Mouse (Mus musculus) forebrain, postnatal 0 days (tissue): ENCODE measurements around the gene Ccdc63. TPM values are rescaled to one million over a fixed set of nuclear protein-coding genes. Genes with fewer than 3 reads are reported as not detected.
"Not testable (repeated sequence)": the region's sequence is repeated elsewhere in the genome, so short reads cannot be mapped to it uniquely, and the experiment has no call there.

ENCODE experiments used
- ATAC-seq: fragments of 200-750 bp; cut with Nextera tagmentation; 2 replicates; pipeline ENCODE4 v1.8.0; 2017; ENCODE audit warnings: mild to moderate bottlenecking, moderate library complexity
- DNase-seq: peaks from one replicate; pipeline ENCODE4 v3.0.0-alpha.2; 2015
- H3K27ac ChIP-seq: fragments of 300-500 bp; sonication (generic); 2 replicates; pipeline ENCODE4 v1.5.1; 2014; ENCODE audit warnings: low read depth, mild to moderate bottlenecking, antibody characterized with exemption, low read length, moderate library complexity, mixed read lengths
- H3K27me3 ChIP-seq: fragments of 300-500 bp; sonication (generic); 2 replicates; pipeline ENCODE4 v1.6.1; 2014; ENCODE audit warnings: mild to moderate bottlenecking, low read length, mixed read lengths; ENCODE audit not compliant: insufficient read depth
- H3K36me3 ChIP-seq: fragments of 300-500 bp; sonication (generic); 2 replicates; pipeline ENCODE4 v1.6.1; 2014; ENCODE audit warnings: mild to moderate bottlenecking, moderate library complexity; ENCODE audit not compliant: insufficient read depth
- H3K4me1 ChIP-seq: fragments of 300-500 bp; sonication (generic); 2 replicates; pipeline ENCODE4 v1.6.1; 2014; ENCODE audit warnings: antibody characterized with exemption; ENCODE audit not compliant: insufficient read depth
- H3K4me2 ChIP-seq: fragments of 300-500 bp; sonication (generic); 2 replicates; pipeline ENCODE4 v1.6.1; 2014; ENCODE audit warnings: low read depth, mild to moderate bottlenecking, moderate library complexity
- H3K4me3 ChIP-seq: fragments of 300-500 bp; sonication (generic); 2 replicates; pipeline ENCODE4 v1.5.1; 2014; ENCODE audit warnings: low read depth, low read length, mixed read lengths
- H3K9ac ChIP-seq: fragments of 300-500 bp; sonication (generic); 2 replicates; pipeline ENCODE4 v1.6.1; 2014; ENCODE audit warnings: mild to moderate bottlenecking
- H3K9me3 ChIP-seq: fragments of 300-500 bp; sonication (generic); 2 replicates; pipeline ENCODE4 v1.6.1; 2016; ENCODE audit warnings: low read length
- CTCF ChIP-seq: sonication (generic); IDR thresholded peaks from 2 replicates; pipeline ENCODE4 v1.5.1; 2016; ENCODE audit warnings: antibody characterized with exemption, control low read depth, low read depth
- WGBS: fragments of 180-500 bp; shearing (Covaris S2); extraction: QIAGEN DNeasy Blood & Tissue Kit; methylation state at CpG from one replicate; pipeline ENCODE4 v1.1.7; 2014; 5-methylcytosine and 5-hydroxymethylcytosine counted together
- polyA plus RNA-seq: library from polyadenylated mRNA; unstranded; fragments of >200 nt; fragmentation: Nextera tagmentation; extraction: Ambion mirVana; gene quantifications from 2 replicates; pipeline ENCODE4 v1.2.1, GENCODE M21; 2015
- total RNA-seq: library from RNA; depleted of rRNA; stranded (reverse); fragments of >200 nt; gene quantifications from 2 replicates; pipeline ENCODE4 v1.2.3, GENCODE M21; 2014

Ccdc63 gene
- total and polyA plus RNA-seq, 2 experiments from 2014 or later, result 0.08 to 0.43 TPM

DNA sequence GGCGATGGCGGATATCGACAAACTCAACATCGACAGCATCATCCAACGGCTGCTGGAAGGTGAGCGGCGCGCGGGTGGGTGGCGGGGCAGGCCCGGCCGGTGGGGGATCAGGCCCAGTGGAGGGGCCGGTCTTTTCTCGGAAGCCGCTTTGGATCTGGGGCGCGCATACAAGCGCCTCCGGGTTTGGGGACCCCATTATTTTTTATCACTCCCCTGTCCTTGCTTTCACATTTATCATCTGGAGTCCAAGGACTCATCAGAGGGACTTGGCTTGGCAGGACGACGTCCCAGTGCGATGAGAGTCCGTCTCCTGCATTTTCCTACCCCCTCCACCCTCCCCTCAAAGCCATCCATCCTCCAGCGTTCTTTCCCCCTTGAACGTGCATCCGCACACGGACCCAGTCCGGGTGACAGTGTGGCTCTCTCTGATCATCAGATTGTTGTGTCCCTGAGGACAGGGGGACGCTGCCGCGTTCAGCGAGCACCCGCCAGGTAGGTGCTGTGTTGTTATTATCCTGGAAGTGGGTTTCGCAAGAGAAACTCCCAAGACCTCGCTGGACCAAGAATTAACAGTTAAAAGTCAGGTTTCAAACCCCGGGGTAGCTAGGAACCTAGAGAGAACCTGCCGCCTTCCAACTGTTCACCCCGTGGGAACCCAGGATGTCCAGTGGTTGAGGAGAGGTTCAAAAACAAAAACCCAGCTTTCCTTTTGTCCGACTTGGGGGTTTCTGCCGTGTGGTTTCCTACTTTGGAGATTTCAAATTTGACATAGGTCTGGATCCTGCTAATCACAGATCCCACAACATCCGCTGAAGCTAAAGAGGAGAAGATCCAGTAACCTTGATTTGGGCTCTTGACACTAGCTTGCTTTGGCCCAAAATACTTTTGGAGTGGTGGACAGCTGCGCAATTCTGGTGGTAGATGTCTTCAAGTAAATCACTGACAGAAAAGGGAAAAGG is 18.2 kb upstream of the Ccdc63 start:
- TF ChIP-seq CTCF, result no peak
- Histone ChIP-seq H3K9ac (peak overlapping the region; percentile 87), H3K9me3 (no peaks in the 10 kb centered on the region), H3K4me3 (peak overlapping the region; percentile 83), H3K27ac (peak overlapping the region; percentile 87), H3K27me3 (no peaks in the 10 kb centered on the region), H3K4me1 (peaks cover 26% of the 10 kb centered on the region), H3K4me2 (peak overlapping the region; percentile 57), H3K36me3 (peaks cover 6% of the 10 kb centered on the region)
- WGBS, result 2% methylated on average over 42 of the region's 42 CpGs
- DNase-seq, result peak; percentile 59
- ATAC-seq, result peak; percentile 39; the same call in 1 of the 2 replicates

DNA sequence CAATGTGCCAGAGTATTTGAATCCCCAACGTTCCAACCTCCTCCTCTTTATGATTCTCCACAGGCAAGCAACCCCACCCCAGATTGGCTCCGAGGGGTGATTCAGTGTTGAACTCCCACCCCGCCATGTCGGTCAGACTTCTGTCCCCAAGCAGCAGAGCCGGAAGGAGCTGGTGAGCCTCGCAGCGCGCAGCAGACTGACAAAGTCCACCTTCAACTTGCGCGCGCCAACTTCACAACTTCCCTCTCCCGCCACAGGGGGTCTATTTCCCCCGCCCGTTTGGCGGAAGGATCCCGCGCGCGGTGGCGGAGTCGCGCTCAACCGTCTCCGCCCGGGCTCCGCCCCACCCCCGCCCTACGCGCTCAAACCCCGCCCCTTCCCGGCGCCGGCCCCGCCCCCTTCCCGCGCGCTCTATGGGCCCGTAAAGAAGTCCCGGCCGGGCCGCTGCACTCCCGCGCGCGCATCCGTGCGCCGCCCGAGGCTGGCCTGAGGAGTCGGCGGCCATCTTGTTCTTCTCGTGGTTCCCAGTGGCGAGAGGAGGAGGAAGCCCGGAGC is 17.3 kb upstream of the Ccdc63 start, which contains the start of gene Ppp1cc:
Gene Ppp1cc, plus strand, starts transcription at position 452 of the 555 bp plus-strand sequence.
- H3K27ac ChIP-seq, result peak within 1 kb of the TSS; percentile 87
- TF ChIP-seq CTCF, result peak; percentile 60
- WGBS, result under 1% methylated on average over 36 of the region's 54 CpGs

DNA sequence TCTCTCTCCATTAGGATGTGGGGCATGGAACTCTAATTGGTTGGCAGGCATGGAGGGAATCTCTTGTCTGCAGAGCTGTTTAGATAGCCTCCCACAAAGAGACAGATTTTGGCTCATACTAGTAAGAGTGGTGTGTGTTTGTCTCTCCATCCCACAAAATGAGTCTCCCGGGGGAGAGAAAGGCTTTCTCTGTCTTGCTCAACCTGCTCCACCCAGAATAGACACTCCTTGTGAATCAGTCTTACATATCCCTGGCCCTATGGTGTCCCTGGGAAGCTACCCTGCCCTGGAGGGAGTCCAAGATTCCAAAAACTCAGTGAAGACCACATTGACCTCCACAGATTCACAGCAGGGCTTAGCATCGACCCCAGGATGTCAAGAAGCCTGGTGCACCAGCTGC is 15.9 kb upstream of the Ccdc63 start:
- no peaks in the 10 kb centered on the region for H3K9me3 ChIP-seq
- H3K9ac ChIP-seq, result no peak overlapping the region
- 72% methylated on average over 2 of the region's 2 CpGs for WGBS
- DNase-seq (no peak), ATAC-seq (no peak)
- H3K4me3 ChIP-seq, result no peak overlapping the region
- no peak for TF ChIP-seq CTCF
- H3K27me3 ChIP-seq, result no peaks in the 10 kb centered on the region
- H3K4me1 ChIP-seq, result peaks cover 16% of the 10 kb centered on the region
- no peak overlapping the region for H3K4me2 ChIP-seq
- H3K27ac ChIP-seq, result no peak overlapping the region
- no peaks in the 10 kb centered on the region; the same call in 1 of the 2 replicates for H3K36me3 ChIP-seq

More for the DNA sequence above, 17.3 kb upstream of the Ccdc63 start, which contains the start of gene Ppp1cc:
- Histone ChIP-seq H3K4me1 (peaks cover 22% of the 10 kb centered on the region), H3K4me3 (peak within 1 kb of the TSS; percentile 83), H3K4me2 (peak within 1 kb of the TSS; percentile 61), H3K36me3 (no peaks in the 10 kb centered on the region; the same call in 1 of the 2 replicates), H3K9me3 (no peaks in the 10 kb centered on the region), H3K9ac (peak within 1 kb of the TSS; percentile 87), H3K27me3 (no peaks in the 10 kb centered on the region)
- peak; percentile 96 for ATAC-seq
- peak; percentile 97 for DNase-seq

- Histone ChIP-seq H3K4me2 (no peak overlapping the region), H3K9me3 (no peaks in the 10 kb centered on the region), H3K27me3 (no peaks in the 10 kb centered on the region), H3K9ac (no peak overlapping the region), H3K4me3 (no peak overlapping the region), H3K36me3 (no peaks in the 10 kb centered on the region), H3K4me1 (peaks cover 12% of the 10 kb centered on the region), H3K27ac (no peak overlapping the region)
- ATAC-seq, result no peak
- DNase-seq, result no peak
- no peak for TF ChIP-seq CTCF
These were observed 15.0 kb upstream of the Ccdc63 start for GRCm38 (mm10) chr5:122155613-122156012.

GRCm38 (mm10) chr5:122154782-122155181 is 14.2 kb upstream of the Ccdc63 start:
- H3K4me2 ChIP-seq, result no peak overlapping the region
- ATAC-seq (no peak), DNase-seq (no peak)
- H3K9ac ChIP-seq, result no peak overlapping the region
- H3K36me3 ChIP-seq, result no peaks in the 10 kb centered on the region
- H3K9me3 ChIP-seq, result no peaks in the 10 kb centered on the region
- 76% methylated on average over 3 of the region's 3 CpGs for WGBS
- H3K4me3 ChIP-seq, result no peak overlapping the region
- H3K27me3 ChIP-seq, result no peaks in the 10 kb centered on the region
- peaks cover 5% of the 10 kb centered on the region; the same call in 1 of the 2 replicates for H3K4me1 ChIP-seq
- no peak overlapping the region for H3K27ac ChIP-seq
- TF ChIP-seq CTCF, result no peak

GRCm38 (mm10) chr5:122154006-122154405 is 13.4 kb upstream of the Ccdc63 start:
- no peak overlapping the region for H3K27ac ChIP-seq
- no peak overlapping the region for H3K4me3 ChIP-seq
- no peaks in the 10 kb centered on the region for H3K9me3 ChIP-seq
- no peak overlapping the region for H3K9ac ChIP-seq
- no peaks in the 10 kb centered on the region for H3K27me3 ChIP-seq
- no peak for DNase-seq
- no peaks in the 10 kb centered on the region for H3K4me1 ChIP-seq
- H3K36me3 ChIP-seq, result no peaks in the 10 kb centered on the region
- 42% methylated on average over 9 of the region's 14 CpGs for WGBS
- H3K4me2 ChIP-seq, result no peak overlapping the region
- TF ChIP-seq CTCF, result no peak
- no peak for ATAC-seq

- H3K4me1 ChIP-seq, H3K27ac ChIP-seq, H3K36me3 ChIP-seq, H3K4me3 ChIP-seq, H3K27me3 ChIP-seq, H3K4me2 ChIP-seq, DNase-seq, H3K9ac ChIP-seq, ATAC-seq, H3K9me3 ChIP-seq: not testable (repeated sequence)
- WGBS, result 84% methylated on average over 5 of the region's 5 CpGs
These were observed 11.9 kb upstream of the Ccdc63 start for GRCm38 (mm10) chr5:122152508-122152907.
